Mouse (Mus musculus): ENCODE data around the gene Aldh16a1.
"Not testable (repeated sequence)": the region's sequence is repeated elsewhere in the genome, so short reads cannot be mapped to it uniquely, and the experiment has no call there.

GRCm38 (mm10) chr7:45095965-45096364 lies 58.4 kb downstream of the Aldh16a1 start:
- TF ChIP-seq NANOG (IDR thresholded peaks at IDR 0.05; ENCODE audit: borderline replicate concordance, low read length); CTCF (conservative IDR thresholded peaks at IDR 0.05; ENCODE audit: low read length); POU5F1 (IDR thresholded peaks at IDR 0.05; ENCODE audit: borderline replicate concordance, low read length): not testable (repeated sequence)

Data from E14TG2a.4 (cell line).